Mouse (Mus musculus) neural tube, embryonic 12.5 days (tissue): ENCODE measurements at regions not wholly inside any gene's neighbourhood (a gene's known extent, or its start where the extent isn't known, plus 50 kb on each side); places are given as distances from the start of the nearest gene placed in this dataset.
"Not testable (repeated sequence)": the region's sequence is repeated elsewhere in the genome, so short reads cannot be mapped to it uniquely, and the experiment has no call there.

Experiments used
- ATAC-seq: fragments of 200-750 bp; cut with Nextera tagmentation; 2 replicates; pipeline ENCODE4 v1.8.0; 2017; ENCODE audit warnings: low read depth, mild to moderate bottlenecking, moderate TSS enrichment, moderate library complexity; ENCODE audit not compliant: low FRiP score
- H3K27ac ChIP-seq: fragments of 300-500 bp; sonication (generic); 2 replicates; pipeline ENCODE4 v1.5.1; 2016
- H3K27me3 ChIP-seq: fragments of 300-500 bp; sonication (generic); replicated peaks from 2 replicates; pipeline ENCODE4 v1.6.1; 2016; ENCODE audit warnings: mild to moderate bottlenecking
- H3K36me3 ChIP-seq: fragments of 300-500 bp; sonication (generic); 2 replicates; pipeline ENCODE4 v1.6.1; 2016; ENCODE audit warnings: mild to moderate bottlenecking
- H3K4me1 ChIP-seq: fragments of 300-500 bp; sonication (generic); 2 replicates; pipeline ENCODE4 v1.6.1; 2016
- H3K4me2 ChIP-seq: fragments of 300-500 bp; sonication (generic); replicated peaks from 2 replicates; pipeline ENCODE4 v1.6.1; 2016; ENCODE audit warnings: mild to moderate bottlenecking
- H3K4me3 ChIP-seq: fragments of 300-500 bp; sonication (generic); 2 replicates; pipeline ENCODE4 v1.5.1; 2016
- H3K9ac ChIP-seq: fragments of 300-500 bp; sonication (generic); 2 replicates; pipeline ENCODE4 v1.6.1; 2016; ENCODE audit warnings: mild to moderate bottlenecking
- H3K9me3 ChIP-seq: fragments of 300-500 bp; sonication (generic); 2 replicates; pipeline ENCODE4 v1.6.1; 2016; ENCODE audit warnings: mild to moderate bottlenecking
- WGBS: fragments of 180-500 bp; shearing (Covaris S2); methylation state at CpG from one replicate; pipeline ENCODE4 v1.1.7; 2016; 5-methylcytosine and 5-hydroxymethylcytosine counted together

GRCm38 (mm10) chr3:6984918-6985317 is 364.7 kb upstream of the 1700008P02Rik start:
- H3K27me3 ChIP-seq = no peaks in the 10 kb centered on the region
- no peak overlapping the region for H3K4me3 ChIP-seq
- no peak overlapping the region for H3K27ac ChIP-seq
- no peaks in the 10 kb centered on the region for H3K36me3 ChIP-seq
- H3K9ac ChIP-seq = no peak overlapping the region
- no peak overlapping the region for H3K4me2 ChIP-seq
- no peak for ATAC-seq
- H3K4me1 ChIP-seq = no peaks in the 10 kb centered on the region
- H3K9me3 ChIP-seq = no peaks in the 10 kb centered on the region
- 91% methylated on average over 4 of the region's 4 CpGs for WGBS

GRCm38 (mm10) chr3:6957681-6958080 is 337.4 kb upstream of the 1700008P02Rik start:
- H3K27ac ChIP-seq = no peak overlapping the region
- 96% methylated on average over 7 of the region's 7 CpGs for WGBS

GRCm38 (mm10) chr3:6932535-6933103 is 312.4 kb upstream of the 1700008P02Rik start:
- WGBS = 85% methylated on average over 4 of the region's 4 CpGs
- Histone ChIP-seq H3K27ac (no peak overlapping the region), H3K9me3 (no peaks in the 10 kb centered on the region), H3K9ac (no peak overlapping the region), H3K4me2 (no peak overlapping the region), H3K4me3 (no peak overlapping the region), H3K36me3 (no peaks in the 10 kb centered on the region), H3K4me1 (no peaks in the 10 kb centered on the region), H3K27me3 (no peaks in the 10 kb centered on the region)
- ATAC-seq = no peak

More at GRCm38 (mm10) chr3:6957681-6958080, 337.4 kb upstream of the 1700008P02Rik start:
- Histone ChIP-seq H3K9ac (no peak overlapping the region), H3K9me3 (no peaks in the 10 kb centered on the region), H3K4me3 (no peak overlapping the region), H3K4me2 (no peak overlapping the region), H3K36me3 (no peaks in the 10 kb centered on the region), H3K4me1 (no peaks in the 10 kb centered on the region), H3K27me3 (no peaks in the 10 kb centered on the region)
- ATAC-seq = no peak

- no peaks in the 10 kb centered on the region for H3K9me3 ChIP-seq
- no peak for ATAC-seq
- H3K27me3 ChIP-seq = no peaks in the 10 kb centered on the region
- no peak overlapping the region for H3K4me3 ChIP-seq
- no peak overlapping the region for H3K4me2 ChIP-seq
- no peaks in the 10 kb centered on the region for H3K36me3 ChIP-seq
- H3K9ac ChIP-seq = no peak overlapping the region
- no peak overlapping the region for H3K27ac ChIP-seq
- H3K4me1 ChIP-seq = no peaks in the 10 kb centered on the region
- WGBS = 74% methylated on average over 1 of the region's 1 CpGs
Observed at GRCm38 (mm10) chr3:6926737-6927136, 306.5 kb upstream of the 1700008P02Rik start.

GRCm38 (mm10) chr3:6922647-6923046 is 302.4 kb upstream of the 1700008P02Rik start:
- 62% methylated on average over 2 of the region's 2 CpGs for whole genome bisulfite sequencing
- H3K4me3 ChIP-seq, H3K9ac ChIP-seq, H3K4me1 ChIP-seq, H3K27ac ChIP-seq, H3K9me3 ChIP-seq, ATAC-seq, H3K36me3 ChIP-seq, H3K27me3 ChIP-seq, H3K4me2 ChIP-seq: not testable (repeated sequence)

- no peak for ATAC-seq
Observed at GRCm38 (mm10) chr3:6920253-6920652, 300.0 kb upstream of the 1700008P02Rik start.

GRCm38 (mm10) chr3:6887936-6888335 is 267.7 kb upstream of the 1700008P02Rik start:
- ATAC-seq = no peak
- H3K4me3 ChIP-seq = no peak overlapping the region
- no peaks in the 10 kb centered on the region for H3K36me3 ChIP-seq
- no peaks in the 10 kb centered on the region for H3K9me3 ChIP-seq
- no peaks in the 10 kb centered on the region for H3K27me3 ChIP-seq
- H3K27ac ChIP-seq = no peak overlapping the region
- no peak overlapping the region for H3K9ac ChIP-seq
- no peak overlapping the region for H3K4me2 ChIP-seq
- 10% methylated on average over 1 of the region's 1 CpGs for WGBS
- no peaks in the 10 kb centered on the region for H3K4me1 ChIP-seq

More at GRCm38 (mm10) chr3:6920253-6920652, 300.0 kb upstream of the 1700008P02Rik start:
- Histone ChIP-seq H3K4me2 (no peak overlapping the region), H3K27me3 (no peaks in the 10 kb centered on the region), H3K4me1 (no peaks in the 10 kb centered on the region), H3K9me3 (no peaks in the 10 kb centered on the region), H3K36me3 (no peaks in the 10 kb centered on the region), H3K4me3 (no peak overlapping the region), H3K27ac (no peak overlapping the region), H3K9ac (no peak overlapping the region)
- 80% methylated on average over 3 of the region's 3 CpGs for WGBS

- no peaks in the 10 kb centered on the region for H3K27me3 ChIP-seq
- no peaks in the 10 kb centered on the region for H3K4me1 ChIP-seq
- H3K4me2 ChIP-seq = no peak overlapping the region
- H3K27ac ChIP-seq = no peak overlapping the region
- H3K9ac ChIP-seq = no peak overlapping the region
- no peak overlapping the region for H3K4me3 ChIP-seq
- H3K9me3 ChIP-seq = no peaks in the 10 kb centered on the region
- WGBS = 47% methylated on average over 7 of the region's 7 CpGs
- ATAC-seq = peak; percentile 73
- no peaks in the 10 kb centered on the region for H3K36me3 ChIP-seq
Observed at GRCm38 (mm10) chr3:6887053-6887700, 266.9 kb upstream of the 1700008P02Rik start.

- Histone ChIP-seq H3K4me2 (no peak overlapping the region), H3K9me3 (no peaks in the 10 kb centered on the region), H3K9ac (no peak overlapping the region), H3K4me3 (no peak overlapping the region), H3K27me3 (no peaks in the 10 kb centered on the region), H3K36me3 (no peaks in the 10 kb centered on the region), H3K27ac (no peak overlapping the region), H3K4me1 (no peaks in the 10 kb centered on the region)
- ATAC-seq = peak; percentile 91
- 48% methylated on average over 4 of the region's 4 CpGs for WGBS
Observed at GRCm38 (mm10) chr3:6886200-6887052, 266.2 kb upstream of the 1700008P02Rik start.

- no peak overlapping the region for H3K9ac ChIP-seq
- H3K4me1 ChIP-seq = no peaks in the 10 kb centered on the region
- H3K9me3 ChIP-seq = no peaks in the 10 kb centered on the region
- WGBS = 75% methylated on average over 1 of the region's 1 CpGs
- H3K4me2 ChIP-seq = no peak overlapping the region
- no peak overlapping the region for H3K27ac ChIP-seq
- no peak for ATAC-seq
- no peaks in the 10 kb centered on the region for H3K27me3 ChIP-seq
- H3K36me3 ChIP-seq = no peaks in the 10 kb centered on the region
- H3K4me3 ChIP-seq = no peak overlapping the region
Observed at GRCm38 (mm10) chr3:6883401-6883800, 263.2 kb upstream of the 1700008P02Rik start.

- no peak overlapping the region for H3K4me3 ChIP-seq
- no peak overlapping the region for H3K4me2 ChIP-seq
- no peaks in the 10 kb centered on the region for H3K9me3 ChIP-seq
- no peak for ATAC-seq
- no peaks in the 10 kb centered on the region for H3K27me3 ChIP-seq
- no peaks in the 10 kb centered on the region for H3K4me1 ChIP-seq
- no peak overlapping the region for H3K27ac ChIP-seq
- no peak overlapping the region for H3K9ac ChIP-seq
- no peaks in the 10 kb centered on the region for H3K36me3 ChIP-seq
- WGBS = 79% methylated on average over 5 of the region's 5 CpGs
Observed at GRCm38 (mm10) chr3:6876265-6876664, 256.0 kb upstream of the 1700008P02Rik start.

- no peaks in the 10 kb centered on the region for H3K36me3 ChIP-seq
- no peak for ATAC-seq
- no peak overlapping the region for H3K4me3 ChIP-seq
- WGBS = 83% methylated on average over 3 of the region's 3 CpGs
- H3K27me3 ChIP-seq = no peaks in the 10 kb centered on the region
- no peak overlapping the region for H3K9ac ChIP-seq
- no peak overlapping the region for H3K27ac ChIP-seq
- H3K9me3 ChIP-seq = no peaks in the 10 kb centered on the region
- H3K4me2 ChIP-seq = no peak overlapping the region
- H3K4me1 ChIP-seq = no peaks in the 10 kb centered on the region
Observed at GRCm38 (mm10) chr3:6872170-6872569, 251.9 kb upstream of the 1700008P02Rik start.
